Mouse (Mus musculus): ENCODE results near the gene Tpgs1. TPM values are rescaled to one million over a fixed set of nuclear protein-coding genes. Genes with fewer than 3 reads are reported as not detected.
"Not testable (repeated sequence)": the region's sequence is repeated elsewhere in the genome, so short reads cannot be mapped to it uniquely, and the experiment has no call there.

Gene Tpgs1
- polyA plus RNA-seq, 1 experiment from 2014 or later, result 48.2 TPM

GRCm38 (mm10) chr10:79702970-79703369, 33.8 kb downstream of the Tpgs1 start:
- 90% methylated on average over 3 of the region's 4 CpGs for WGBS
- Histone ChIP-seq H3K36me3 (ENCODE audit: control insufficient read depth, insufficient read depth, low read length) (peaks cover 20% of the 10 kb centered on the region), H3K4me1 (ENCODE audit: control insufficient read depth in 2 of 2, insufficient read depth in 2 of 2, low read length in 2 of 2) (peaks cover 38 to 46% of the 10 kb centered on the region in 2 experiments)
- not testable (repeated sequence) for H3K9ac ChIP-seq (ENCODE audit: low read length); ATAC-seq (ENCODE audit: insufficient number of reproducible peaks, insufficient read depth, low FRiP score, low read depth); H3K9me3 ChIP-seq (ENCODE audit: control insufficient read depth, low read length); H3K4me3 ChIP-seq (ENCODE audit: control insufficient read depth in 1 of 2, insufficient read depth in 1 of 2, low read depth in 1 of 2, low read length in 2 of 2); H3K4me2 ChIP-seq (ENCODE audit: low read length); H3K27ac ChIP-seq (replicated peaks in 1 of 2; ENCODE audit: control insufficient read depth in 1 of 2, insufficient read depth in 1 of 2, low read depth in 2 of 2, low read length in 2 of 2); H3K27me3 ChIP-seq (ENCODE audit: control insufficient read depth, insufficient read depth, low read length)

- Histone ChIP-seq H3K4me1 (ENCODE audit: control insufficient read depth in 2 of 2, insufficient read depth in 2 of 2, low read length in 2 of 2) (peaks cover 38 to 52% of the 10 kb centered on the region in 2 experiments), H3K4me3 (ENCODE audit: control insufficient read depth in 1 of 2, insufficient read depth in 1 of 2, low read depth in 1 of 2, low read length in 2 of 2) (peak overlapping the region in 1 of 2 experiments; percentile 89; a peak in 2 of 4 replicates), H3K27me3 (ENCODE audit: control insufficient read depth, insufficient read depth, low read length) (no peaks in the 10 kb centered on the region), H3K9me3 (ENCODE audit: control insufficient read depth, low read length) (no peaks in the 10 kb centered on the region), H3K4me2 (ENCODE audit: low read length) (peak overlapping the region; percentile 60), H3K27ac (replicated peaks in 1 of 2; ENCODE audit: control insufficient read depth in 1 of 2, insufficient read depth in 1 of 2, low read depth in 2 of 2, low read length in 2 of 2) (peak overlapping the region; percentile 56 to 91), H3K36me3 (ENCODE audit: control insufficient read depth, insufficient read depth, low read length) (peaks cover 25% of the 10 kb centered on the region), H3K9ac (ENCODE audit: low read length) (peak overlapping the region; percentile 35)
- 80% methylated on average over 10 of the region's 10 CpGs for WGBS
- no peak for ATAC-seq (ENCODE audit: insufficient number of reproducible peaks, insufficient read depth, low FRiP score, low read depth)
These were observed 34.4 kb downstream of the Tpgs1 start for GRCm38 (mm10) chr10:79703541-79703940.

DNA sequence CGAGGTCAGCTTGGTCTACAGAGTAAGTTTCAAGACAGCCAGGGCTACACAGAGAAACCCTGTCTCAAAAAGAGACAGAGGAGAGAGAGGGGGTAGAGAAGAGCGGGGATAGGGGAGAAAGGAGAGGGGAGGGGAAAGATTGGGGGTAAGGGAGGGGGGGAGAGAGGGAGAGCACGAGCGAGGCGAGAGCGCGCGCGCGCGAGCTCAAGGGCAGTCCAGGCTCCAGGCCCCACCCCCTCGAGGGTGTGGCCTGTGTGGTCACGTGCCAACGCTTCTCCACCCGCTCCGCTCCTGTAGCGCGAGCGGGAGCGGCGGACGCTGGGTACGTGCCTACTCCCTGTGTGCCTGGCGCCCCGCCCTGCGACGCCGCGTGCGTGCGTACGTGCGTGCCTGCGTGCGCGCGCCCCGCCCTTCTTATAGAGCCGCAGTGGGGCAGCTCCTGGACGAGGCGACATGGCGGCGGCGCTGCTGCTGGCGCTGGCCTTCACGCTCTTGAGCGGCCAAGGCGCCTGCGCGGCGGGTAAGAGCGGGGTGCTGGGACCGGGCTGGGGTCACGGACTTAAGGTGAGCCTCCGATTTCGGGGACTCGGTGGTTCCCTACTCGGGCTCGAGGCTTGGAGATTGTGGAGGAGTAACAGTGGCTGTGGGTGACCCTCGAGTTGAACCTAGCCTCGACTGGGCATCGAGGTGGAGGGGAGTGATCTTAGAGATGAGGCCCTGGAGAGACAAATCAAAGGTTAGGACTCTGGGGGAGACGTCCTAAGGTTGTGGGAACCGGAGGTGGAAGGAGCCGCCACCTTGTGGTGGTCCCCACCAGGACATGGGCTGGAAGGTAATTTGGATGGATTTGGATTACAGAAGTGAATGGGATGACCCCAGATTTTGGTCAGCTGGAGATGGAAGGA, 35.1 kb downstream of the Tpgs1 start, which contains the start of gene Bsg:
Gene Bsg (plus strand): TSS at position 427 of the 905 bp plus-strand sequence.
- Histone ChIP-seq H3K4me2 (ENCODE audit: low read length) (peak within 1 kb of the TSS; percentile 93), H3K4me1 (ENCODE audit: control insufficient read depth in 2 of 2, insufficient read depth in 2 of 2, low read length in 2 of 2) (peaks cover 43 to 60% of the 10 kb centered on the region in 2 experiments), H3K36me3 (ENCODE audit: control insufficient read depth, insufficient read depth, low read length) (peaks cover 33% of the 10 kb centered on the region), H3K4me3 (ENCODE audit: control insufficient read depth in 1 of 2, insufficient read depth in 1 of 2, low read depth in 1 of 2, low read length in 2 of 2) (peak within 1 kb of the TSS; percentile 77 to 89), H3K27me3 (ENCODE audit: control insufficient read depth, insufficient read depth, low read length) (no peaks in the 10 kb centered on the region), H3K27ac (replicated peaks in 1 of 2; ENCODE audit: control insufficient read depth in 1 of 2, insufficient read depth in 1 of 2, low read depth in 2 of 2, low read length in 2 of 2) (peak within 1 kb of the TSS; percentile 81 to 91), H3K9me3 (ENCODE audit: control insufficient read depth, low read length) (no peaks in the 10 kb centered on the region), H3K9ac (ENCODE audit: low read length) (peak within 1 kb of the TSS; percentile 96)
- under 1% methylated on average over 64 of the region's 65 CpGs for WGBS
- peak; percentile 96 for ATAC-seq (ENCODE audit: insufficient number of reproducible peaks, insufficient read depth, low FRiP score, low read depth)

DNA sequence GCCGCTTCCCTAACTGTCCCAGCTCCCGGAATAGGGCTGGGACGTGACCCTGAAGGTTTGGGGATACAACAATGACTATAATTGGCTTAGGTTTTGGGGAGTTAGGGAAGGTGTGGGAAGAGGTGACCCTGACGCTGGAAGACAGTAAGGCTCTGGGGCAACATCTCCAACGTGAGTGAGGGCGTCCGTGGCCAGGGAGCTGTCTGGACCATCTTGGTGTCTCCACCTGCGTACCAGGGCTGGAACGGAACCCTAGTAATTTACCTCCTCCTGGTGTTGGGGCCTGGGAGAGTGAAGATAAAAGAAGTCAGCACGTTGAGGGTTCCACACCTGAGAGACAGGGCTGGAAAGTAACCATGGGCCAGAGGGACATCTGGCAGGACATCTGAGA, 35.8 kb downstream of the Tpgs1 start:
- H3K4me2 ChIP-seq (ENCODE audit: low read length), result peak overlapping the region; percentile 93
- WGBS, result 3% methylated on average over 10 of the region's 10 CpGs
- H3K4me3 ChIP-seq (ENCODE audit: control insufficient read depth in 1 of 2, insufficient read depth in 1 of 2, low read depth in 1 of 2, low read length in 2 of 2), result peak overlapping the region; percentile 77 to 89
- H3K27me3 ChIP-seq (ENCODE audit: control insufficient read depth, insufficient read depth, low read length), result no peaks in the 10 kb centered on the region
- H3K4me1 ChIP-seq (ENCODE audit: control insufficient read depth in 2 of 2, insufficient read depth in 2 of 2, low read length in 2 of 2), result peaks cover 49 to 66% of the 10 kb centered on the region in 2 experiments
- peak overlapping the region; percentile 96 for H3K9ac ChIP-seq (ENCODE audit: low read length)
- no peak for ATAC-seq (ENCODE audit: insufficient number of reproducible peaks, insufficient read depth, low FRiP score, low read depth)
- H3K9me3 ChIP-seq (ENCODE audit: control insufficient read depth, low read length), result no peaks in the 10 kb centered on the region
- peaks cover 40% of the 10 kb centered on the region for H3K36me3 ChIP-seq (ENCODE audit: control insufficient read depth, insufficient read depth, low read length)
- peak overlapping the region; percentile 81 to 91 for H3K27ac ChIP-seq (replicated peaks in 1 of 2; ENCODE audit: control insufficient read depth in 1 of 2, insufficient read depth in 1 of 2, low read depth in 2 of 2, low read length in 2 of 2)

DNA sequence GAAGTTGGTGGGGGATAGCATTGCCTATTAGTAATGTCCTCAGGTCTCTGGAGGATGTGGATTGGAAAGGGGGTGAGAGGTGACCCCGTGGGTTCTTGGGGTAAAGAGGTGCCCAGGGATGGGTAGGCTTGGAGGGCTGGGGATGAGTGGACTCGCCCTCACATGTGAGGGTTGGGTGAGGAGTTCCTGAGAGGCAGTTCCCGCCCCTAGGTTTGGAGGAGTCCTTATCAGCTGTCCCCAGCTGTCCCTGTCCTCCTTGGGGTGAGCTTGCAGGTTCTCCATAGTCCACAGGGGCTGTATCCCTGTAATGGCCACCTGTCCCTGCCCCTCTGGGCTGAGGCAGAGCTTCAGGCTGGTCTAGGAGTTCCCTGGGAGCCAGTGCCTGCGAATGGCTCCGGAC, 36.8 kb downstream of the Tpgs1 start:
- Histone ChIP-seq H3K9ac (ENCODE audit: low read length) (peak overlapping the region; percentile 96), H3K4me3 (ENCODE audit: control insufficient read depth in 1 of 2, insufficient read depth in 1 of 2, low read depth in 1 of 2, low read length in 2 of 2) (peak overlapping the region; percentile 77 to 89), H3K9me3 (ENCODE audit: control insufficient read depth, low read length) (no peaks in the 10 kb centered on the region), H3K4me2 (ENCODE audit: low read length) (peak overlapping the region; percentile 93), H3K36me3 (ENCODE audit: control insufficient read depth, insufficient read depth, low read length) (peaks cover 49% of the 10 kb centered on the region), H3K27me3 (ENCODE audit: control insufficient read depth, insufficient read depth, low read length) (no peaks in the 10 kb centered on the region), H3K4me1 (ENCODE audit: control insufficient read depth in 2 of 2, insufficient read depth in 2 of 2, low read length in 2 of 2) (peaks cover 45 to 62% of the 10 kb centered on the region in 2 experiments), H3K27ac (replicated peaks in 1 of 2; ENCODE audit: control insufficient read depth in 1 of 2, insufficient read depth in 1 of 2, low read depth in 2 of 2, low read length in 2 of 2) (peak overlapping the region; percentile 29 to 64; a peak in 3 of 4 replicates)
- WGBS, result 61% methylated on average over 5 of the region's 5 CpGs
- ATAC-seq (ENCODE audit: insufficient number of reproducible peaks, insufficient read depth, low FRiP score, low read depth), result no peak

GRCm38 (mm10) chr10:79706406-79707094, 37.4 kb downstream of the Tpgs1 start:
- H3K27me3 ChIP-seq (ENCODE audit: control insufficient read depth, insufficient read depth, low read length), result no peaks in the 10 kb centered on the region
- peaks cover 39 to 56% of the 10 kb centered on the region in 2 experiments for H3K4me1 ChIP-seq (ENCODE audit: control insufficient read depth in 2 of 2, insufficient read depth in 2 of 2, low read length in 2 of 2)
- H3K9ac ChIP-seq (ENCODE audit: low read length), result peak overlapping the region; percentile 96
- H3K4me2 ChIP-seq (ENCODE audit: low read length), result peak overlapping the region; percentile 93
- WGBS, result 55% methylated on average over 5 of the region's 5 CpGs
- peak overlapping the region; percentile 77 to 89 for H3K4me3 ChIP-seq (ENCODE audit: control insufficient read depth in 1 of 2, insufficient read depth in 1 of 2, low read depth in 1 of 2, low read length in 2 of 2)
- H3K27ac ChIP-seq (replicated peaks in 1 of 2; ENCODE audit: control insufficient read depth in 1 of 2, insufficient read depth in 1 of 2, low read depth in 2 of 2, low read length in 2 of 2), result peak overlapping the region; percentile 29 to 64; a peak in 3 of 4 replicates
- peaks cover 55% of the 10 kb centered on the region for H3K36me3 ChIP-seq (ENCODE audit: control insufficient read depth, insufficient read depth, low read length)
- ATAC-seq (ENCODE audit: insufficient number of reproducible peaks, insufficient read depth, low FRiP score, low read depth), result no peak
- no peaks in the 10 kb centered on the region for H3K9me3 ChIP-seq (ENCODE audit: control insufficient read depth, low read length)

- no peaks in the 10 kb centered on the region for H3K27me3 ChIP-seq (ENCODE audit: control insufficient read depth, insufficient read depth, low read length)
- peak overlapping the region; percentile 96 for H3K9ac ChIP-seq (ENCODE audit: low read length)
- peak overlapping the region; percentile 93 for H3K4me2 ChIP-seq (ENCODE audit: low read length)
- no peak overlapping the region for H3K4me3 ChIP-seq (ENCODE audit: control insufficient read depth in 1 of 2, insufficient read depth in 1 of 2, low read depth in 1 of 2, low read length in 2 of 2)
- no peak for ATAC-seq (ENCODE audit: insufficient number of reproducible peaks, insufficient read depth, low FRiP score, low read depth)
- peaks cover 36 to 52% of the 10 kb centered on the region in 2 experiments for H3K4me1 ChIP-seq (ENCODE audit: control insufficient read depth in 2 of 2, insufficient read depth in 2 of 2, low read length in 2 of 2)
- 0 out of 4 replicates have a peak overlapping the region, but pooled peaks of 1 of the 2 experiments have one; percentile 64 for H3K27ac ChIP-seq (replicated peaks in 1 of 2; ENCODE audit: control insufficient read depth in 1 of 2, insufficient read depth in 1 of 2, low read depth in 2 of 2, low read length in 2 of 2)
- no peaks in the 10 kb centered on the region for H3K9me3 ChIP-seq (ENCODE audit: control insufficient read depth, low read length)
- peaks cover 62% of the 10 kb centered on the region for H3K36me3 ChIP-seq (ENCODE audit: control insufficient read depth, insufficient read depth, low read length)
- WGBS, result 67% methylated on average over 1 of the region's 1 CpGs
These were observed 38.0 kb downstream of the Tpgs1 start for GRCm38 (mm10) chr10:79707162-79707561.

Data from heart, embryonic 14.5 days (tissue).